Mouse (Mus musculus) G1E (cell line): ENCODE data around the gene Prf1.

Source experiments
- CTCF ChIP-seq: IDR thresholded peaks from 2 replicates; pipeline ENCODE4 v1.5.1; 2012; ENCODE audit warnings: low read depth, low read length, inconsistent platforms, mixed read lengths
- GATA1 ChIP-seq: IDR thresholded peaks from 2 replicates; pipeline ENCODE4 v1.6.1; 2012; ENCODE audit warnings: borderline replicate concordance, low read length, inconsistent platforms, mixed read lengths
- GATA2 ChIP-seq: IDR thresholded peaks from 2 replicates; pipeline ENCODE4 v1.6.1; 2012; ENCODE audit warnings: low read depth, low read length, inconsistent platforms, borderline replicate concordance
- TAL1 ChIP-seq: conservative IDR thresholded peaks from 2 replicates; pipeline ENCODE4 v1.6.1; 2012; ENCODE audit warnings: low read depth, low read length, inconsistent platforms, mixed read lengths

- TF ChIP-seq CTCF, result no peak
- no peak for TF ChIP-seq GATA1
- no peak for TF ChIP-seq TAL1
- TF ChIP-seq GATA2, result no peak
Observed at GRCm38 (mm10) chr10:61274532-61274931, 23.1 kb upstream of the Prf1 start.
